Mouse (Mus musculus): ENCODE data around the gene Cebpb.
A peak's percentile ranks its signal among the peaks of the same experiment; 100 is the strongest.

Gene Cebpb

DNA sequence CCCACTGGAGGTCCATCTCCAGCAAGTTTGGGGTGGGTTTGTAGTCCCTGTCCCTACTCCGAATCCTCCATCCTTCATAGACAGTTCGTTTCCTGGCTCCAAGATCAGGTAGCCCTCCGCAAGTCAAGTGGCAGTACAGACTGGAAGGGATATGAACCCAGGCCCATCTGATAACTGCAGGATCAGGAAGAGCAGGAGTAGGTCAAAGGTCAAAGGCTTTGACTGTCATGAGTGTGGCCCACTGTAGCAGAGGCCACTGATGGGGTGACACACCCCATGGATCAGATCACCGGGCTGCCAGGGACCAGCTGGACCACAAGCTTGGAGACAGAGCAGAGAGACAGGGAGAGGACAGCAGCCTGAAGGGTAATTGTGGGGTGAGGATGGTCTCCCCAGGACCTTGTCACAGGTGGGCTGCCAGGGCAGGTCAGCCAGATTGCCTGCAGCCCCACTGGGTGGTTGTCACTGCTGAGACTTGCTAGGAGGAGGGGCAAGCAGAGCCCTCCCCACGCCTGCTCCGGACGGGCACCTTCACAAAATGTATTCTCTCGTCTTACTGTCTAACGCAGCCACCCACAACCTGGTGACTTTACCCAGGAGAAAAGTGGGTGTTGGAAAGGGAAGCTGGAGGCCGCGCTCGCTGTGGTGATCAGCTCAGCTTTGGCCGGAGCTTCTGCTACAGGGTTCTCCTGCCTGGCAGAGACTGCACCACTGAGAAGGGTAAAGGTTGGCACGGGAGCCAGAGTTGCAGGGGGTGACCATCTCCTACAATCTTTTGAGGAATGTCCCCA is 3.4 kb downstream of the Cebpb start:
- DNase-seq, result no peak

DNA sequence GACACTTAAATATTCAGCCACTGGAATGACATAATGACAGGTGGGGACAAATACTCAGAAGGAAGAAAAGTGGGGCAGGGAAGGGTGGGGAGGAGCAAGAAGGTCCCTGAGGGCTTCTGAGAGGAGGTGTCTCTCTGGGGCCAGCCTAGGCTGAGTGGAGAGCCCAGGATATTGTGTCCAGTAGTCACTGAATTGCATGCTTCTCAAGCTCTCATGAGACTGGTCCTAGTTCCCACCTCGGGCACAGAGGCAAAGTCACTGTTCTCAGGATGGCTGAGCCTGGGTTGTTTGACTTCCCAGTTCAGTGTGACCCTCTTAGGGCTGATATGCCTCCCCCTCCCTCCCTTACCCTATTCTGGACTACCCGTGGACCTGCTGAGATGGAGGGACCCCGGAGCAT is 4.1 kb downstream of the Cebpb start:
- no peak for DNase-seq

DNA sequence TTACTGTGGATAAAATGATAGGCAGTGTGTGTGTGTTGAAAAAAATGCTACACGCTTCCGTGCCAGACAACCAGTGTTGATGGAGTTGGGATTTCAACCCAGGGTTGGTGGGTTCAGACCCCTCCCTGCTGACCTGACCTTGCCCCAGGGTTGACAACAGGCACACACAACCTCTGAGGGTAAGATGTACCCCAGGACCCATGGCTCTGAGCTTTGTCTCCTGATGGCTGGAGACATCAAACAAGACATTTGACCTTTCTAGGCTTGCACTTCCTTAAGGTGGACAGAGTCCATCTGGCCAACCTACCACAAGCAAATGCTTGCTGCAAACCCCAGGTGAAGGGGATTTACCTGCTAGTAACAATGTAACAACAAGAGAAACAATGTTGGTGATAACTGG is 4.8 kb downstream of the Cebpb start:
- DNase-seq, result no peak

DNA sequence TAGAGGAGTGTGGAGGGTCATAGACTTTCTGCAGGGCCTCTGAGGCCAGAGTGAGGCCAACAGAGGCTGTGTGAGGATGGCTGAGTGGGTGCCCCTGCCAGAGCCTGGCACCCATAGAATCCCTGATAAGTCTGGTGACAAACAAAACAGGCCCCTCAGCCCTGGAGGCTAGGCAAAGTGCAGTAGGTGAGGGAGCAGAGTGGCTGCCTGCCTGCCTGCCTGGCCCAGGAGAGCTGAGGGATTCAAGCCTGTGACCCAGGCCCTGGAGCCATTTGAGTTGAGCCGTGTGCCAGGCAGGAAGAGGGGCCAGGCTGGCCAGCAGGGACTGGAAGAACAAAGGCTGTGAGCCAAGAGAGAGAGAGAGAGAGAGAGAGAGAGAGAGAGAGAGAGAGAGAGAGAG is 5.5 kb downstream of the Cebpb start:
- DNase-seq, result no peak

DNA sequence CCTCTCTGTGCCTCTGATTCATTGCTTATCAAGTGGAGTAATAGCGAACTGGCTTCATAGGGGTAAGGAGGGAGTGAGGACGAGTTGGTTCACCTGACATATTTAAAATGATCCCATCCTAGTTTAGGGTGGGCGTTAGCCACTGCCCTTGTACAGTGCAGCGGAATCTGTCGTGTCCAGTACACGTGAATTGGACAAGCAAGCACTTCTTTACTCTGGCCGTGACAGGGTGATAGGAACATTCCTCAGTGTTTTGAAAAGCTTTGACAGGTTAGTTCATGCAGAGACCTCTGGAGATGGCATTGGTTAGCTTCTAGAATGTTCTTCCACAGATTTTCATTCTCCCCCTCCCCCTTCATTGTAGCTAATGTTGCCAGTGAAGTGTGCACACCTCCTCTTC is 6.2 kb downstream of the Cebpb start:
- DNase-seq, result no peak

DNA sequence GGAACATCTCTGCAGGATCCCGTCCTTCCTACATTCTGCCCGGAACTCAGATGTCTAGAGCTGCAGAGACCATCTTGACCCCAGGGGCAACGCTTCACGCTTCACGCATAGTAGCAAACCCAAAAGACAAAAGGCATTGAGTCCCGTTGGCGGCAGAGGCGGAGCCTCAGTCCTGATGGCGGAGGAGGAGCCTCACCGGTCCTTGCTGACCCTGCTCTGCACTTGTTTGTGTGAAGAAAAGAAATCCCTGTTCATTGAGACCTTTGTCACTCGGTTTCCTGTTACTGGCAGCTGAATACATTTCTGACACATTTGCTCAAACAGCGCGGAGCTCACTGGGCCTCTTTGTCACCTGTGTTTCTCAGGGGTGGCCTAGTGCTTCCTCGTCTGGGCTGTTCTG is 6.8 kb downstream of the Cebpb start:
- no peak for DNase-seq

DNA sequence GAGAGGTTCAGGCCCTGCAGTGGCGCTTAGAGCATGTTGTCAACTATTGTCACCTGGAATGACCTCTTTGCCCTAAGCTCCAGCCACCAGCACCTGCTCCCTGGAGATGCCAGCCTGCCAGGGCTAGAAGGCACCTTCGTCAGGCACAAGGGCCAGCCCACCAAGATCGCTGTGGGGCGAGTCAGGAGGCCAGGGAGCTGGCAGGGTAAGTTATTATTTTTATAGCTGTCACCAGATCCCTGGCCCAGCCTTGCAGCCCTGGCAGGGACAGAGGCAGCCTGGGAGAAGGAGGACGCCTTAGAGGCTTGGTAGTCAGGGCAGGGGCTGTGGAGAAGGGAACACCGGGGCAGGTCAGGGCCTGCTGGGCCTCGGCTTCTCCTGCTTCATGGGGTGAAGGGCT is 7.4 kb downstream of the Cebpb start:
- DNase-seq, result no peak

DNA sequence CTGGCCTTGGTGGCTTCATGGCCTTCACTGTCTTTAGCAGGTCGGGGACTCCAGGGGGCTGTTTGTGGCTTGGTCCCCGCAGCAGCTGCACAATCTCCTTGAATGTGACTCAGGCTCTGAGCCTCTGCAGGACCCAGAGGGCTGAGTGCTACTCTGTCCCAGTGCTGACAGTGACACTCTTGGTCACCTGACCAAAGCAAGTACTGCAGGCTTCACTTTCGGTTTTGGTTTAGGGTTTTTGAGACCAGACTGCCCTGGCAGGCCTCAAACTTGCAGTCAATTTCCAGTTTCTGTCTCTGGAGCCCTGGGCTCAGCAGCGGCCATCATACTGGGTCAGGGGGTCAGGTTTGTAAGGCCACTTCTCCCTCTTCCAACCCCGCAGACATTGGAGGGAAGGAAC is 9.2 kb downstream of the Cebpb start:
- DNase-seq, result peak; percentile 56

DNA sequence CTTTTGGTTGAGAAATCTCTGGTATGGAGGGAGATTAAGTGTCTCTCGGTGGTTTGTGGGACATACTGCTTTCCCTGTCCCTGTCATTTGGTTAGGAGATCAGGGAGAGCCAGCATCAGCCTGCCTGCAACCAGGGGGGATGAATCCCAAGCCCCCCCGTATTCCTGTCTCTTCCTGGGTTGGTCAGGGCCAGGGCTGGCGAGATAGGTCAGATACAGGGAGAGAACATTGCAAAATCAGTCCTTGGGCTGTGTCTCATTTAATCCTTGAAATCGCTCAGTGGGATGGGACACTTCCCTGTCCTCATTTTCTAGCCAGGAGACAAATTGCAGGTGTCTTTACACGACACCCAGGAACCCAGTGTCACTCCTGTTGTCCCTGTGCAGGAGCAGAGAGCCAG is 11.3 kb downstream of the Cebpb start:
- DNase-seq, result no peak

DNA sequence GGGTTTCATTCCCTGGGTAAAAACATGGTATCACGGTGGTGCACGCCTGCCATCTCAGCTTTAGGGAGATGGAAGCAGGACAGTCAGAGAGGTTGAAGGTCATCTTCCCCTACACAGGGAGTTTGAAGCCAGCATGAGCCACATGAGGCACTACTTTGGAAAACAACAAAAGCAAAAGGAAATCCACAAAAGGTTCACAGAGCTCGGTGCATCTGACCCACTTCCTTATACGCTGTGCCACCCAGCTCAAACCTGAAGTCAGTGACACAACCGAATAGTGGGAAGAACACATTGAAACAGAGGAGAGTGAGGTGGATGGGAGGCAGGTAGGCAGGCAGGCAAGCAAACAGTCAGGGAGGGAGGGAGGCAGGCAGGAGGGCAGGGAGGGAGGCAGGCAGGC is 12.8 kb downstream of the Cebpb start:
- no peak for DNase-seq

DNA sequence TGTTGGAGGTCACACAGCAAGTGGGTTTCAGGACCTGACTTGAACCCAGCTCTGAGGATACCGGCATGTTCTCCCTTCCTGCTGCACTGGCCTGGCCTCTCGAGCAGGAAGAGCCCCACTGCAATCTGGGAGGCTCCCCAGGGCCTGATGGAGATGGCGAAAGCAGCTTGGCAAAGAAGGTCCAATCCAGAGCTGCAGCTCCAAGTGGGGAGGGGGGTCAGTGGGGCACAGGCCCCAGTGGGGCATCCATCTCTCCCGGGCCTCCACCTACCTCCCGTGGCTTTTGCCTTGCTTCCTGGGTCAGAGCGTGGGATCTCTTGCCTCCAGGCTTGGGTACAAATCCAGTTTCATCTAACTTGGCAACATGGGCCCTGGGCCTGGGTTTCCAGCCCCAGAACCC is 13.4 kb downstream of the Cebpb start:
- no peak for DNase-seq

DNA sequence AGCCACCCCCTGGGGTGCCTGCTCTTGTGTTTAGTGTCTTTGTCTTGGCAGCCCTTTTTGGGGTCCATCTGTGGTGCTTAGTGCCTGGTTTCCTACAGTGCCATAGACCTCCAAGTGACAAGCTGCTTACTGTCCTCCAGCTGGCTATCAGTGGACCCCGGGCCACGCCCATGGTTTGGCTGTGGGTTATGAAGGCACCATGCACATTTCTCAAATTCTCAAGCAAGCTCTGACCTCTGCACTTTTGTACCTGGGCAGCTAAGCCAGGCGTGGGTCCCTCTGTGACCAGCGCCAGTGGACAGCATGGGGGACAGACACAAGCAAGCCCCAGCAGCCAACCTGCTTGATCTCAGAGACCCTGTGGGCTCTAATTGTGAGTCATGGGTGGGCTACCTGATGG is 15.7 kb downstream of the Cebpb start:
- DNase-seq, result no peak

DNA sequence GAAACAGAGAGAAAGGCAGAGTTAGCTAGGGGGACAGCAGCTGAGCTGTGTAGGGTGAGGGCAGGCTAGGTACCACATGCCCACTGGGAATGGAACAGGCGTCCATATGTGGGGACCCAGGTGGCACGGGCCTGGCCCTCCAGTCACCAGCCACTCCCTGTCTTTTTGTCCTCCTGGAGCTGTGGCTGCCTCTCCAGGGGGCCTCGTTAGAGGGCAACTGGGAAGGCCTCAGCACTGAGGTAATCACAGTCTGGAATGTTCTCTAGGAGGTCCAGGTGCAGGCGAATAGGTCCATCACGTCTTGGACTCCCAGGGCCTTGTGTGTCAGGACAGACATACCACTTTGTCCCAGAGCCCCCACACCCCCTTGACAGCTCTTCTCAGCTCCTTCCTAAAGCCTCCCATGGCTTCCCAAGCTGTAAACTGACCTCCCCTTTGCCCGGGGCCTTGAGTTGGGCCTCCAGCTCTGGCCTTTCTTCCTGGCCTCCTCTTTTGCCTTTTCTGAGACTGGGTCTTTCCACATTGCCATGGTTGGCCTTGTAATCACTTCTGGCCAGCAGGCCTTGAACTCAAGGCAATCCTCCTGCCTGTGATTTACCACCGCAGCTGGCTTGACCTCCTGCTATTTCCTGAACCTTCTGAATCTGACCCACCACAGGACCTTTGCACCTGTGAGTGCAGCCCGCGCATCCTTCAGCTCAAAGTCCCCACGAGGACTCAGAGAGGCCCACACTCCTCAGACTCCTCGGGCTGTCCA is 17.6 kb downstream of the Cebpb start:
- no peak for DNase-seq

DNA sequence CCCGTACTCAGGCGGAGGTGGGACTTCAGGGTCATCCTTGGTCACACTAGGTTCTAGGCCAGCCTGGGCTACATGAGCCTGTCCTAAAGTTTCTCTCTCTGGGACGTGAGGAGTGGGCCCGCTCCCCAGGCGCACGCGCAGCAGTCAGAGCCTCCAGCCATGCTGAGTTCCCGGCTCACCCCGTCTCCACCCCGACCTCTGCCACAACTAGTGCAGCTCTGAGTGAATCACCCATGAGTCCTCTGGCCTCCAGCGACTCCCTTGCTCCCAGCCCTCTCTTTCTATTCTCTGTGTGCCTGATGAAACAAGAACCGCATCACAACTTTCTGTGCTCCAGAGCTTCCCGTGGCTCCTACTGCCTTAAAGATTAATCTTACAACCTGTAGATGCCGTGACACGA is 19.7 kb downstream of the Cebpb start:
- DNase-seq, result no peak

DNA sequence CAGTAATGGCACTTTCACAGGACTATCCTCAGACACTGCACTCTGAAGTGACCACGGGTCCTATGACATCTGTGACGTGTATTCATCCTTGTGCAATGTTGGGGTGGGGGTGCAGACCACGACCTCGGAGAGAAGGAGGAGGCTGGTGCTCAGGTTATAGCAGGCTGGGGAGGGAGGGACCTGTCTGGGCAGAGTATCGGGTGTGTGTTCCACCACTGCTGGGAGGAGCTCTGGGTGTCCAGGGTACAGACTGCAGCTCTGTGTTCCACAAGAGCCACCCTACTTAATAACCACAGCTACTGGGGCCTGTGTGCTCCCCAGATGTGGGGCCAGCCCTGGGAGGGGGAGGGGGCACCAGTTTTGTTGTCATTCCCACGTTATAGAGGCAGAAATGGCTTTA is 21.3 kb downstream of the Cebpb start:
- DNase-seq, result no peak

DNA sequence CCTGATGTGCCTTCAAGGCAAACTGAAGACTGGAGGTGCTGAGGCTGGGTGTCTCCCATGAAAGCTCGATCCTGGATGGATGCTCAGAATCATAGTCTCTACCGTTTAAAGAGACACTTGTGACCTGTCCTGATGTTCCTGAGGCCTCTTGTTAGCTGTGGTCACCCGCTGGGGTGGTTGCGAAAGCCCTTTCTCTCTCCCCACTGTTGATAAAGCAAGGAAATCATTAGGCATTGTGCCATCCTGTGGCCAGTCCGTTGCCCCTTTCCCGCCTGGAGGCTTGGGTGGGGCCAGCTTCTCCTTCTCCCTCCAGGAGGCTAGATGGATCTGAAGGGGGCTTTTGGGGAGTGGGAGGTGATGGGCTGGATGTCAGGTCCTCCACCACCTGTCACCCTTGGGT is 21.9 kb downstream of the Cebpb start:
- DNase-seq, result no peak

DNA sequence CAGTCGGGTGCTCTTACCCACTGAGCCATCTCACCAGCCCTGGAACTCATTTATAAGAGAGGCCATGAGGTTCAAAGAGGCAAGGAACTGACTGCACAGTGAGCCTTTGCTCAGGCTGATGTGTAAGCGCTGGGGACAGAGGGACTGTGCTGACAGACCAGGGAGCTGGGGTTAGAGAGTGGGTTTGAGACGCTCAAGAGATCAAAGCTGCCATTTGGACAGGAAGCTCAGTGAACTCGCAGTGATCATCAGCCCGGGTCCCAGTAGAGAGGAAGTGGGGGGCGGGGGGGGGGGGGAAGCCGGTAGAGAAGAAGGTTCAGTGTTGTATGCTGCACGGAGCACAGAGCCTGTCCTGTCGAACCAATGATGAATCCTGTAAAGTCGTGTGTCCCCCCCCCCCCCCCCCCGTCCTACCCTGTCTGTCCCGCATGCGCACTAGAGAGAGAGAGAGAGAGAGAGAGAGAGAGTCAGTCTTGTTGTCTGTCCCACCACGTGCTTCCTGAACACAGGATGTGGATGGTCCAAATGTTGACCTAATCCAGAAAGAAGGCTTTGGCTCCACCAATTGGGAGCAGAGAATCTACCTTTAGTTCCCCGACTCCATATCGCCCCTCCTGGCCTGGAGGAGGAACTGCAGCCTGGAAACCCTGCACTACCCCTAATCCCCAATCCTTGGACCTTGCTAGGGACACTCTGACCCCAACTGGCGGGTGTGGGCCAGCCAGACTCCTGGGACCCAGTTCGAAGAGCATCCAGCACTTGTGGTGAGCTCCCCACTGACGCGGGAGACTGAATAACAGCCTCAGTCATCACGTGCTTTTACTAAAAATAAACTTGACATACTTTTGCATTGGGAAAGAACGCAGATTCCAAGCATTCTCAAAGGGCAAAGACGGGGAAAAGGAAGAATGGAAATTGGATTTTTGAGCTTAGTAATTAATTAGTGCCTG is 24.4 kb downstream of the Cebpb start:
- DNase-seq, result peak; percentile 27

DNA sequence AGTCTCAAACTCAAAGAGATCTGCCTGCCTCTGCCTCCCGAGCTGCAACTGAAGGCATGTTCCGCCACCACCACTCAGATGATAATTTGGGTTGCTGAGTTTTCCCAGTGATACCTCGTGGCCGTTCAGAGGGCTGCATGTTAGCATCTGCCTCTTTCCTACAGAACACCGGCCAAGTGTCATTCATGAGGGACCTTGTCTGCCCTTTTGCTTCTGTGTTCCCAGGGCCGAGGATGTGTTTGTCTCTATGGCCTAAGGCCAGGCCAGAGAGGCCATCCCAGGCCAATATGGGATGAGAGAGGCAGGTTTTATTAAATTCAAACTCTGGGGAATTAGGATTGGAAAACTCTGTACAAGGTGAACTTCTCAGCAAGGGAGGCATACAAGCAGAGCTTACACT is 25.6 kb downstream of the Cebpb start:
- DNase-seq, result no peak

DNA sequence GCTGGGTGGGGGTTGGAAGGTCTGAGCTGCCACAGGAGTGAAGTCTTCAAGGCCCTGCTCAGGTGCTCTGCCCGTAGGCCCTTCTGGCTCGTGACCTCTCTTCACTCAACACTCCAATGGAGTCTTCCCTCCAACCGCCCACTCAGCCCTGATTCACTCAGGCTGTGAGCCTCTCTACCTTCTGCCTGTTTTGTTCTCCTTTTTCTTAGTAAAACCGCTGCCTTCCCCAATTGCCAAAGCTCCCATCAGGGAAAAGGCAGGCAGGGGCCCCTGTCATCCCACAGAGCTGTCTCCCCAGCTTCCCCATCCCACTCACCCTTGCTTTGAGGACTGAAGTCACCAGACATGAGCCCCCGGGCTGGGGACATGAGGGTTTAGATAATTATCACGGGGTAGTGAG is 26.3 kb downstream of the Cebpb start:
- no peak for DNase-seq

DNA sequence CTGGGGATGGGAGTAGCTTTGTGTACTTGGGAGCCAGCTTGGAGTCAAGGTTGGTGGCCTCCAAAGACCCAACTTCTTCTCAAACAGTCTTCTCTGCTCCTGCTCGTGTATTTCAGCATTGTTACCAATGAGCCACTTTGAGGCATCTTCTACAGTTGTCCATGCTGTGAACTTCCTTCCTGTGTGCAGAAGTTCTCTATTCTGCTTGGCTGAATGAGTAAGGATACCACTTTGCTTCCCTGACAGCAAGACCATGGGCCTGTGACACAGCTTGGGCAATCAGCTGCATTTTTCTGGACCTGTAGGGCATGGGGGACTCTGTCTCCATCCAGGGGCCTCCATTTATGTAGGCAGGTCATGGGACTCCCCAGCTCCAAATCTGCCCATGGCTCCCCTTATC is 28.5 kb downstream of the Cebpb start:
- DNase-seq, result no peak

DNA sequence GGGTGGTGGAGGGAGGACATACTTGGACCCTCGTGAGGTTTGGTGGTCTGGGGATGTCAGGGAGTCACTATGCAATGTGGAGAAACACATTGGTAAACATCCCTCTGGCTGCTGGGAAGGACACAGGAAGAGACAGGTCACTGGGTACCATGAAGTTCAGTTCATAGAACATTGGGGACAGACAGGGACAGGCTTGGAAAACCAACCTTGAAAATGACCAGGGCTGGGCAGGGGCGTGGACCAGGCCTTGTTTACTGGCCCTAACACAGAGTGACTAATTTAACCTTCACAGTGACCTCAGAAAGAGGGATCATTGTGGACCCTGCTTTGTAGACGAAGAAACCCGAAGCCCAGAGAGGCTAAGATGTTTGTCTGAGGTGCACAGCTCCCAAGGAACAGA is 30.8 kb downstream of the Cebpb start:
- DNase-seq, result no peak

DNA sequence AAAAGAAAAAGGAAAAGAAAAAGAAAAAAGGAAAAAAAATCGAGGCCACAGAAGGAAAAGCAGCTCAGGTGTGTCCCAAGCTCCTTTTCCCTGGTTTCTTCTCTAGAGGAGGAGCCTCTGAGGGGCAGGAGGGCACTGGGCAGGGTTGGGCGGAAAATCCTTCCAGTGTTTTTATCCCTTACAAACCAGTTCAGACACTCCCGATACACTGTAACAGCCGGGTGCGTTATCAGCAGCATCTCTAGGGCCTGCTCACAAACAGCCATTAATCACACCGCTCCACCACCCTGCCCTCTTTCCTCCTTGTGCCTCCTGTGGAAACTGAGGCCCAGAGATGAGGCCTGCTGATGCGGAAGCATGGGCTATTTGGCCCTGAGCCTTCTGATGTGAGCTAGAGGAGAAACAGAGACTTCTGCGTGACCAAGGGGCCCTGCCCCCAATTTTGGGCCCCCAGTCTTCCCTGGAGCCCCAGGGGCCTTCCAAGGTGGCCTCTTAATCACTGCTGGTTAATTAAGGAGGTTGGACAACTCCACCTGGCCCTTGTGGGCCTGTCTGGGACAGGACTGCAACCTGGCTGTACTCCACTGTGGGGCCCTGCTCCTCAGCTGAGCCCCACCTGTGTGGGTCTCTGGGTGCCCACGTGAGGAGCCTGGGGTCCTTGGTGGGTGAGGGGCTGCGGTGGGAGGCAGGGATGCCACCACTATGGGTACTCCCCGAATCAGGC is 32.6 kb downstream of the Cebpb start:
- no peak for DNase-seq

DNA sequence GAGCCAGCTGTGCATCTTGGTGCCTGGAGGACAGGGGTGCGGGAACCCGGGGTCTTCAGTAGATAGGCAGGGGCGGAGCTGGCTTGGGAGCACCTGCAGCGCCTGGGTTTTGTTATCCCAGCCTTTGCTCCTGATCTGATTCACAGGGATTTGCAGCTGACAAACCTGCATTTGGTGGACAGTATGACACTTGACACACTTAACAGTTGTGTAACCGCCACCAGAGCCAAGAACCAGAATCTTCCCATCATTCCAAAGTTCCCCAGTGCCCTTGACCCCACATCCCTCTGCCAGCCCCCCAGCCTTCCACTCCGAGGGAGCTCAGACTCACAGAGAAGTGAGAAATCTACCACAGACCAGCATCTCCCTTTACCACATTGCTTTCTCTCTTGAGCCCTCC is 33.8 kb downstream of the Cebpb start:
- no peak for DNase-seq

Data from thymus, postnatal 14 days (tissue).